Mouse (Mus musculus): ENCODE measurements around the gene Prkca. TPM values are rescaled to one million over a fixed set of nuclear protein-coding genes. Genes with fewer than 3 reads are reported as not detected.

Prkca gene
- total RNA-seq, 2 experiments from 2014 or later, result 41.4 to 42.5 TPM

DNA sequence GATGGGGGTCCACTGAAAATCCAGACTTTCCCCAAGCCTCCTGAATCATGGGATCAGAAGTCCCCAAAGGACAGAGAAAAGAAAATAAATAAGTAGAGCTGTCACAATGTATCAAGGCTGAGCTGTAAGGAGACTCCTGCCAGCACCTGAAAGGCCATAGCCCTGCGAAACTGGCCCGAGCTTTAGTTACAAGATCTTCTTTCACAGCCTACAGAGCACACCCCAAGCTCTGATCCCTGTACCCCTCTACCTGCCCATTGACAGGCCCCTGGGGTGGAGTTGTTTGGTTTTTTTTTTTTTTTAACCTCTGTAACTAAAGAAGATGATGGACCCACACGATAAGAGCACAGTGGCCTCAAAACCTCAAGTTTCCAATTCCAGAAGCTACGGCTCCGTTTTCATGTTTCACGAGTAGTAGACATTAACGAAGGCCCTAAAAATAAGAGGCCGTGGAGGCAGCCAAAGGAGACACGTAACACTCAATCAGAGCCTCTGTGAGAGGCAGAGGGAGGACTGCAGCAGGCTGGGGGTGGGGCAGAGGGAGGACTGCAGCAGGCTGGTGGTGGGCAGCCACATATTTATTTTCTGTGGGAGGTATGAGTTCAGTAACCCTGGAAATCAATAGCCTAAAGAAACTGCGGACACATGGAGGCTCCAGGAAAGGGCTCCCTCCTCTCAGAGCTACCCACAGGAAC, 41.8 kb downstream of the Prkca start:
- DNase-seq, result peak; percentile 20
- intact Hi-C loops (cut with DNase I; ENCODE audit: low total_unique reads), result no loop called here

DNA sequence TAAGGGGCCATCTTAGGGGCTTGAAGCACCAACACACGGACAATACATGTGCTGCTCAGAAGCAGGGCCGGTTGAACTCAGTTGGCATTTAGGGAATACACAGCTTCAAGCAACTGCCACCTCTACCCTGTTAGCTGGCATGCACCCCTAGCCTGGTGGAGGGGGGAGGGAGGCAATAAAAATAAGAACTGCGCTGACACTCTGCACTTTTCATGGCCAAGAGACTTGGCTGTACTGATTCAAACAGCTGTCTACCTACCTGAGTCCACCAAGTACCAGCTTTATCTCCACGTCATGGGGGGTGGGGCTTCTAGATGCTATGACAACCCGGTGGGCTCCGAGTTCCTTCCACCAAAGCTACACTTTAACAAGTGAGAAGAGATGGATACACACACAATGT, 42.7 kb downstream of the Prkca start:
- intact Hi-C loops (cut with DNase I; ENCODE audit: low total_unique reads), result no loop called here
- DNase-seq, result peak; percentile 53

DNA sequence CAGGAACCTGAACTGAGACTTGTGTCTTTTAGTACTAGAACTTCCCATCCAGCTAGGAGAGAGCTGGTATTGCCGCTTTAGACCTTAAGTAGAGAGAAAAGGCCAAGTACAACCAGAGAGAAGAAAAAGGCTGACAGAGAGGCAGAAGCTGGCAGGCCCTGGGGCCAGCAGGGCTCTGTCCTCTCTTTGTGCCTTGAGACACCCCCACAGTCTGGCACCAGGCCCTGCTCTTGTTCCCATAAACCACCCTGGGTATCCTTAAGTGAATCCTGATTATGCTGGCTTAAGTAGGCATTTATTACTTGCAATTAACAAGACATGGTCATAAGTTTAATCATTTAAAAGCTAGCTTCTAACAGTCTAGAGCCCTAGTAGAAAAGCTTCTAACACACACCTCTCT, 43.3 kb downstream of the Prkca start:
- DNase-seq, result no peak
- intact Hi-C loops (cut with DNase I; ENCODE audit: low total_unique reads), result no loop called here

DNA sequence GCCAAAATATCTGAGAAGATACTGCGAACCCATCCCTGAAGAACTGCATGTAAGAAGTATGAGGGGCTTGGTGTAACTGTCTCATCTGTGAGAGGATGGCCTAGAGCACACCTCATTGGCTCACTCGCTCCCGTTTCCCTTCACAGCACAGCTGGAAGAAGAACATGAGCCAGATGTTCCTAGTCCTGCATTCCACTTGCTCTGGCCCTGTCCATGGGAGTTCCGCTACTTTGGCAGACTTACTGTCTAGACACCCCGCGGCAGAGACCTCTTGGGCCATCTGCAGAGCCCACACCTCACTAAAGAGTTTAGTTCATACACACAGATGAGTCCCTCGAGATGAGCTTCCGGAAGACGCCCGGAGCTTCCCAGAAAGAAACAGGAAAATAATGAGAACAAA, 43.8 kb downstream of the Prkca start:
- DNase-seq, result peak; percentile 60
- intact Hi-C loops (cut with DNase I; ENCODE audit: low total_unique reads), result no loop called here

DNA sequence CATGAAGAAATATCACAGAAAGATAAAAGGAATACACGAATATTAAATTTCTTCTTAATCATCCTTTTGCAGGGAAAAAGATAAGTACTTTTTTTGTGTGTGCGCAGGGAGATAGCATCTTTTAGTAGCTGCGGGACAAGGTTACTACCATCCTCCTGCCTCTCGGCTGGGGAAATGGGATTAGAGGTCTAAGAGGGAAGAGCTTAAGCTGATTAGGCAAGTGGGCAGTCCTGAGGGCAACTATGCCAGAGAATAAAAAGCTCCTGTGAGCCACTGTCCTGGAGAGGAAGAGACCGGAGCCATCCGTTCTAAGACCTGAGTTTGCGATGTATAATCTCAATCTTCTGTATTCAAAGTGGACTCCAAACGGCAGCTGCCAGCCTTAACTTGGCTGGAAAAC, 45.8 kb downstream of the Prkca start:
- no peak for DNase-seq
- intact Hi-C loops (cut with DNase I; ENCODE audit: low total_unique reads), result no loop called here

DNA sequence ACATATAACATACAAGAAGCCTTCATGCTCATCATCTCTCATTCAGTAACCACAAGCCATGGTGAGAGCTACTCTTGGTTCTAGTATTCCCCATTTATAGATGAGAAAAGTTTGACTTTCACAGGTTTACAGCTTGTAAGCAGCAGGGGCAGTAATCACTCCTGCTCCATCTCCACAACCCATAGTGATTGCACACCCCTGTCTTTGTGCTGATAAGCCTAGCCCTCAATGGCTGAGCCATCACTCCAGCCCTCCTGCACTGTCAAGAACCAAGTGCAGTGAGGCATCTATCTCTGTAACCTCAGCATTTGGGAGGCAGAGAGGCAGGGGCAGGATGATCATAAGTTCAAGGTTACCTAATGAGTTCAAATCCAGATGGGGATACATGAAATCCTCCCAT, 48.4 kb downstream of the Prkca start:
- DNase-seq, result no peak
- intact Hi-C loops (cut with DNase I; ENCODE audit: low total_unique reads), result no loop called here

DNA sequence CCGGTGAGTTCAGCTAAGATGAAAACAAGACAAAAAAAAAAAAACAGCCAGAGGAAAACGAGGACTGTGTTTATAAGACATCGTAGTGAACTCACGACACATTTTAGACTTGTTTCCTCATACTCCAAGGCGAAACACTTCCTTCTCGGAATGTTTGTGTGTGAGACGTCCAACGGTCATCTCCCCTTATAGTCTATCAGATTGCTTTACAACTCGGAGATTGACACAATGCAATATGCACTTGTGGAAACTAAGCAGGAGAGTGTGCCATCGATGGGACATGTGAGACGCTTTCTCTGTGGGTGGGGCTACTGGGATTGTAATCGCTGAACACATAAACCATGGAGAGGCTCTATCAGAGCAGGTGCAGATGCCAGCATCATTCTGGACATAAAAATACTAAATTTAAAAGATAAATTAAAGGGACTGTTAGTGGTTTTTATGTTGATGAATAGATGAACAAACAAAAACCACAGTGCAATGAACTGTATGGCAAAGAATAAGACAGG, 49.4 kb downstream of the Prkca start:
- no peak for DNase-seq
- intact Hi-C loops (cut with DNase I; ENCODE audit: low total_unique reads), result no loop called here

DNA sequence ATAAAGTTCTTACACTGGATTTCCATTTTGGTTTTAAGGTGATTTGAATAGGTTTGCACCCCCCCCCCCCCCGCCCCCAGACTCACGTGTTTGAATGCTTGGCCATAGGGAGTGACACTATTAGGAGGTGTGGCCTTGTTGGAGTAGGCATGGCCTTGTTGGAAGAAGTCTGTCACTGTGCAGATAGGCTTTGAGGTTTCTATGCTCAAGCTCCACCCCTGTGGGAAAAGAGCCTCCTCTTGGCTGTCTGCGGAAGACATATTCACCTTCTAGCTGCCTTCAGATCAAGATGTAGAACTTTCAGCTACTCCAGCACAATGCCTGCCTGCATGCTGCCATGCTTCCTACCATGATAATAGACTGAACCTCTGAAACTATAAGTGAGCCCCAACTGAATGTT, 49.9 kb downstream of the Prkca start:
- DNase-seq, result no peak
- intact Hi-C loops (cut with DNase I; ENCODE audit: low total_unique reads), result no loop called here

DNA sequence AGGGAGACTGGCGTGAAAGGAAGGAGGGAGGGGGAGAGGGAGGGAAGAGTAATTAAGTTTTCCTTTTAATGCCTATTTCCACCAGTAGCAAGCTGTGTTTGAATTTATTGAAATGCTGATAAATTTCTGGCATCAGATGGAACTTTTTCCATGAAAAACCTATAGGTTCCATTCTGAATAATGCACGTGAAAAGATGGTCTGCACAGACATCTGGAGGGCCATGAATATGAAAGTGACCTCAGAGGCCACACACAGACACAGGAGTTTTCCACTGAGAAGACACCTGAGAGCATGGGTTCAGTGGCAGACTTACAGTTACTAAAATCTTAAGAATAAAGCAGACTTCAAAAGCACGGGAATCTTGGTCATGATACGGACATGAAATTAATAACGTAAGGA, 54.5 kb downstream of the Prkca start:
- intact Hi-C loops (cut with DNase I; ENCODE audit: low total_unique reads), result no loop called here

DNA sequence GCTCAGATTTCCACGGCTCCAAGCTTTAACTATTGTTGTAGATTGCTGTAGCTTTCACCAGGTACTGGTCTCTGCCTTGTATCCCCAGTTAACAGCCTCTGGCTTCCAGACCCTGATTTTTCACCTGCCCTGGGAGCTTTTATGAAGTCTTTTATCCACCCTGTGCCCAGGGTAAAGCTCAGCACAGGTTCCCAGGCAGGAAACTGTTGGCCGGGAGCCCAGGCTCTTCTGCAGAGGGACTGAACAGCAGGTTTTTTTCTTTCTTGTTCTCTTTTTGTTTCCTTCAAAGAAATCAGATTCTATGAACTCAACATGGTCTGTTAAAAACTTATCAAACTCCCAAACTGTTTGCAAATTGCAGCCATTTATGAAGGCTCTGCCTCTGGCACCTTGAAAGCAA, 56.4 kb downstream of the Prkca start:
- no peak for DNase-seq
- intact Hi-C loops (cut with DNase I; ENCODE audit: low total_unique reads), result no loop called here

More for the DNA sequence above, 54.5 kb downstream of the Prkca start:
- no peak for DNase-seq

DNA sequence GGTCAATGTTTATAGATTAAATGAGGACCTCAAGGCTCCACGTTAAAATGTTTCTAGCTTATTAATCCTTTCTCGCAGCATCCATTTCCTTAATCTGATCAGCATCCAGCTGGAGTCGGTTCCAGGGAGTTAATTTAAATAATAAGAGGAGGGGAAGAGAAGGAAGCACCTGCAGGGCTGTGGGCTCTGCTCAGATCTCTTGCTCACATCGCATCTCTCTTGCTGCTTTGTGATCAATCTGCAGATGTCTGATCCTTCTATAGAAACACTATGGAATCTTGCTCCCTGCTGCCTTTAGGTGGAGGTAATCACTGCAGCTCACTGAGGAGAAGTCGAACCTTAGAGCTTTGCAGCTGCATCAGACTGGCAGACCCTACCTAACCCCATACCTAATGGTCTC, 58.7 kb downstream of the Prkca start:
- intact Hi-C loops (cut with DNase I; ENCODE audit: low total_unique reads), result no loop called here
- no peak for DNase-seq

DNA sequence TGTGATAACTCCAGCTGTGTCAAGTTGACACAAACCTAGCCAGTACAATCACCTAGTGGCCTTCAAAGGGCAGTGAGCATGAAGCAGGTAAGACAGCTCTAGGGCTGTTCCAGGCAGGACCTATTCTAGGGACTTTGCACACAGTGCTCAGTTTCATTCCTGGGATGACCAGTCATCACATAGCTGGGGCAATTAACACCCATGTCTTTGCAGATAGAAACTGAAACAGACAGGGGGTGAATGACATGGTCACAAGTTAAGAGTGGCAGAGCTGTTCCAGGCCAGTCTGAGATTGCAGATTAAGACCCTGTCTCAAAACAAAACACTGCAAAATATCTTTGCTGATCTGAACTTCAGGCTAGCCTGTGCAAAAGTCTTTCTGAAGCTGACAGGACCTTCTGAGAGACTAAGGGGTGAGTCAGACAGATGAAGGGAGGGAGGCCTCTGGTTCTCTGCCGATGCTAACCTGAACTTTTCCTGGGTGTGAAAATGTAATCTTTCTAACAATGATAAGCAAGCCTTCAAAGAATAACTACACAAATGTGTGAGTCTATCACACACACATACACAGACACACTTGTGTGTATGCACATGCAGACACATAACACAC, 60.8 kb downstream of the Prkca start:
- DNase-seq, result no peak
- intact Hi-C loops (cut with DNase I; ENCODE audit: low total_unique reads), result no loop called here

DNA sequence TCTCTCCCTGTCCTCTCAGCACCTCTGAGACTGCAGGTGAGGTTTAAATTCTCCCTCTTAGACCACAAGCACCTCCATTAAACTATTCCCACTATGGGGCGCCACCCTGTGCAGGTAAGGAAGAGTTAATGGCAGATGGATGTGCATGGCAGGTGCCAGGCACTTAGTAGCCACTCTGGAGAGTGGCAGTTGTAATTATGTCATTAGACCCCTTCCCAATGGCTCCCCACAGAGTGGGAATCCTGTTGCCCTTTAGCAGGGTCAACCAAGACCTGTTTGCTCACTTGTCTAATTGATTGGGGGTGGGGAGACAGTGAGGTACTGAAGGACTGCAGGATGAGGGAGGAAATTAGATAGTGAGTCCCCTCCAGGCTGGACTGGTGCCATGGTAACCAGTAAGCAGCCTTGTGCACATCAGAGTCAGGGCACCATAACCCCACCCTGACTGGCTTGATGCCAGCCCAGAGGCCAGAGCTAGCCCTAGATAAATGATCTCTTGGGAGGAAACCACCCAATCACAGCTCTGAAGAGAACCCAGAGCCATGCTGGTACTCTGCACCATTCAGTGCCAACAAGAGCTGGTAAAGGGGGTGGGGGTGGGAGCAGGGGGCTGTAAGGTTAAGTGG, 63.9 kb downstream of the Prkca start:
- intact Hi-C loops (cut with DNase I; ENCODE audit: low total_unique reads), result no loop called here
- no peak for DNase-seq

DNA sequence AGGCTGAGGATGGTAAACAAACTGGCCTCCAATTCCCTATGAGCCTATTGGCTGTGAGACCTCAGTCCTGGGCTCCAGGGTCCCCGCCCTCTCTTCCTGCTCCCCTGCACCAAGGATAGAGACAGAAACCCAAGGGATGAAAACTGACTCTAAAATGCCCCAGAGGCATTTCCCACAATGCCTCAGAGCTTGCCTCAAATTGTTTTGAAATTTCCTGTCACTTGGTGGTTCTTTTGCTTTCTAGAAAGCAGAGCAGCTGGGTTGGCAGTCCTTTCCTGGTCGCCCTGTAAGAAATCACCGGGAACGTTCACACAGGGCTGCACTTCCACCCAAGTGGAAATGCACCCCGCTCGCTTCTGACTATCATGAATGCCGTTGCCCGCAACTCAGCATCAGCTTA, 66.6 kb downstream of the Prkca start:
- intact Hi-C loops (cut with DNase I; ENCODE audit: low total_unique reads), result no loop called here
- no peak for DNase-seq

DNA sequence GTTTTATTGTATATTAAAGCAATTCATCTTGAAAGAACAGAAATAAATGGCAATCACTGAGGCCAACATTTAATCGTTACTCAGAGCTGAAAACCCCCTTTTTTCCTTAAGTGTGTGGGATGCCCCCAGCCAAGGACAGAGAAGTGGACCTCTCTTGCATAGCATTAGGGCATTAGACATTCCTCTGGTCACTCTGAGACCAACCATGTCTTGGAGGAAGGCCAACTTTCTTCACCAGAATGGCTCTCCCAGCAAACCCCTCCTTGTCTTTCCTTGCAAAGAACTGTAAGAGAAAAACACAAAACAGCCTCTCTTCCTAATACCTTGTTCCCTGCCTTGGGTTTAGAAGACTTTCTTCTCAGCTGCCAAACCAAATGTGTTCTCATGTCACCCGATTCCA, 67.6 kb downstream of the Prkca start:
- intact Hi-C loops (cut with DNase I; ENCODE audit: low total_unique reads), result no loop called here
- DNase-seq, result no peak

DNA sequence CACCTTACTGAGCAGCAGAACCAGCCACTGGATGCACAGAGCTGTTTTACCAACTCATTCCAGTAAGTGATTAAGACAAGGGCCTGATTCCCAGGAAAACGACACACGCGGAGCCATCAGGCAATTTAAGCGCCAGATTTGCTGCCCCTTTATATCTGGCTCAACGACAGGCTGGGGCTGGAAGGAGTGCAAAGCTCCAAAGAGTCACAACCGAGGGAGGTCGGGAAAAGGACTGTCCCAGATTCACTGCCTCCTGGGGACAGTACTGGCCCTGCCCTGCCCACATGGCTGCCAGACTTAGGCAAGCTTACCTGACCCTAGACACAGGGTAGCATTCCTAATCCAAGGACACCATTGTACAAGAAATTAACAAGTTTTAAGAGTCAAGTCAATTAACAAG, 69.7 kb downstream of the Prkca start:
- no peak for DNase-seq
- intact Hi-C loops (cut with DNase I; ENCODE audit: low total_unique reads), result no loop called here

DNA sequence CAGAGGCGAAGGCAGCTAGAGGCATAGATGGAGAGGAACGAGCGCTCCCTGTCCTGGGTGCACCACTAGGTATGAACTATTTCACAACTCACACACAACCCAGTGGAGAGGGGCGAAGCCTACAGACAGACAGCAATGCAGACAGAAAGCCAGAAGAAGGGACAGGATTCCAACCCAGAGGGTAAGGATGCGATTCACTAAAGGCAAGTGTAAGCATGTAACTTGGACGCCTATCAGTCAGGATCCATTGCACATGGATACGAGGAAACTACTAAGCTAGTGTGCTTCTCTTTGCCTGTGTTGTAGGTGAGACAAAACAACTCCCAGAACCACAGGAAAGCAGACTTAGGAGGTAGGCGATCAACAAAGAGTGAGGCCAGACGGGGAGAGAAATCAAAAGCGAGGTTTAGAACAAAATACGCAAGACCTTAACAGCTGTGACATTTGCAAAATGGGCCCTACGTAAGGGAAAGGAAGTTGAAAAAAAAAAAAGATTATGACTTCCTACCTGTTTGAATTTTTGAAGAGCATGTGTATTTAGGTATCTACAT, 70.2 kb downstream of the Prkca start:
- intact Hi-C loops (cut with DNase I; ENCODE audit: low total_unique reads), result no loop called here
- no peak for DNase-seq

DNA sequence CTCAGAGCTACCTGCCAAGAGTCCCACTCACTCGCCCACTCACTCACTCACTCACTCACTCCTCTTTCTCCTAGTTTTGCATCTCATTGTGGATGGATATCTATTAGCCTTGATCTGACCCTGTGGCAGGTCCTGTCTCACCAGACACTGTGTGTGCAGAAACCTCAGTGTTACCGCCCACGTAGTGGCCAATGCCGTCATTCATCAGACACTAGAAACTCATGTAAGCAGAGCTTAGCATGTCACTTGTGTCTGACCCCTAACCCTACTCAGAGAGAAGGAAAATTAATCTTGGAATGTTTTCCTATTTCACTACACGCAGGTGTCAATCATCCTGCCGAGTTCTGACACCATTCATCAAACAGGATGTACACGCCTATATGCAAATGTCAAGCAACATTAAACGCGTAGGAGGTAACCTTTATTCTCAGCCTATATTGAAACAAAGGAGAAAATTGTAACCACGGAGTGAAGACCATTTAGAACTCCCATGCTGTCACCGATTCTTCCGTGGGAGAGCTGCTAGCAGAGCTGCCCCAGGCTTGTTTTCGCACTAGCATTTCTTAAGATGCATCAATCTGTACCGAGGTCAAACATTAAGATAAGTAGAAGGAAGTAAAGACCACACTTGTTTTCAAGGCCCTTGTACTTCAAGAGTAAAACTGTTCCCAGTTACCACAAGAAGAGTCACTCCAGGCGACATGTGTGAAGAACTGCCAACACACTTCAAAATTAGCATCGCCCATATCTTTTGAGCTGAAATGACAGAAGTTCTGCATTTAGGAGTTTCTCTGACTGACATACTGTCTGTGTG, 70.9 kb downstream of the Prkca start:
- DNase-seq, result no peak
- intact Hi-C loops (cut with DNase I; ENCODE audit: low total_unique reads), result no loop called here

DNA sequence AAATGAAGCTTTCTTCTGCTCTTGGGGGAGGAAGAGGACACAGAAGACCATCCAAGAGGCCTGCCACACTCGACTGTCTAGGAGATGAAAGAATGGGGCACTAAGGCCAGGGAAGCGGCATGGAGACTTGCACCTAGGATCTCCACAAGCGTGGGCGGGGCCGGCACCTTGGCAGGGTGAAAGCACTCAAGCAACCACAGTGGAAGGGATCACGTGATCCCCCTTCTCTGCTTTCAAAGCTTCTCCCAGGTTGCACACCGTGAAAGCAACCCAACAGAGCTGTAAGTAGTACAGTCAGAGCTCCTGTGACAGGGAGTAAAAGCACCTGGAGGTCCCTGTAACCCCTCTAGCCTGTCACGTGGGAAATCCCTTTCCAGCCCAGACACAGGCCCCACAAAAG, 72.4 kb downstream of the Prkca start:
- no peak for DNase-seq
- intact Hi-C loops (cut with DNase I; ENCODE audit: low total_unique reads), result no loop called here

DNA sequence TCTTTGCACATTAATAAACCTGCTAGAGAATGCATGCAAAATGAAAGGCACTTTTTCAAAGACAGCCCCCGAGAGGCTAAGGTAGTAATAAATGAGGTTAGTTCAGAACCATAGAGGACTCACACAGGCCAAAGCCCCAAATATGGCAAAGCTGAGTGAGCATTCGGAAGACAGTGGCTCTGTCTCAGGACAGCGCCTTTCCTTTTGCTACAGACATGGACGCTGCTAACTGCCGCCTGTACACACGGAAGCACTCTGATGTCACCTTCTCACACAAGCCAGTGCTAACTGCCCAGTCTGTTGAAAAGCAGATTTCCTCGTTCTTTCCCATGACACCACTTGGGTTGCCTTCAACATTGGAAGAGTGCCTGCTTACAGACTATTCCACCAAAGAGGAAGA, 74.2 kb downstream of the Prkca start:
- no peak for DNase-seq
- intact Hi-C loops (cut with DNase I; ENCODE audit: low total_unique reads), result no loop called here
